Mouse (Mus musculus) limb, embryonic 14.5 days (tissue): Measurements from ENCODE around the gene Rasal2. TPM values are rescaled to one million over a fixed set of nuclear protein-coding genes. Genes with fewer than 3 reads are reported as not detected.
A peak's percentile ranks its signal among the peaks of the same experiment; 100 is the strongest.

Source experiments
- ATAC-seq: fragments of 200-750 bp; cut with Nextera tagmentation; 2 replicates; pipeline ENCODE4 v1.8.0; 2017; ENCODE audit warnings: low read depth, moderate number of reproducible peaks, moderate TSS enrichment; ENCODE audit not compliant: low FRiP score
- DNase-seq: peaks from one replicate; pipeline ENCODE4 v3.0.0-alpha.2; 2015; ENCODE audit warnings: low spot score
- H3K27ac ChIP-seq: fragments of 300-500 bp; sonication (generic); replicated peaks from 2 replicates; pipeline ENCODE4 v1.5.1; 2014; ENCODE audit warnings: low read depth, mild to moderate bottlenecking, low read length, moderate library complexity, mixed read lengths
- H3K27me3 ChIP-seq: fragments of 300-500 bp; sonication (generic); 2 replicates; pipeline ENCODE4 v1.6.1; 2014; ENCODE audit warnings: low read length, mixed read lengths; ENCODE audit not compliant: control insufficient read depth, insufficient read depth
- H3K36me3 ChIP-seq: fragments of 300-500 bp; sonication (generic); 2 replicates; pipeline ENCODE4 v1.6.1; 2014; ENCODE audit warnings: mild to moderate bottlenecking, low read length, moderate library complexity, mixed read lengths; ENCODE audit not compliant: control insufficient read depth, insufficient read depth
- H3K4me1 ChIP-seq: fragments of 300-500 bp; sonication (generic); 2 replicates; pipeline ENCODE4 v1.6.1; 2014; ENCODE audit warnings: antibody characterized with exemption, low read length, mixed read lengths; ENCODE audit not compliant: control insufficient read depth, insufficient read depth
- H3K4me2 ChIP-seq: fragments of 300-500 bp; sonication (generic); replicated peaks from 2 replicates; pipeline ENCODE4 v1.6.1; 2014; ENCODE audit warnings: low read depth, mild to moderate bottlenecking, low read length, moderate library complexity; ENCODE audit not compliant: severe bottlenecking
- H3K4me3 ChIP-seq: fragments of 300-500 bp; sonication (generic); replicated peaks from 2 replicates; pipeline ENCODE4 v1.5.1; 2014; ENCODE audit warnings: low read length
- H3K9ac ChIP-seq: fragments of 300-500 bp; sonication (generic); 2 replicates; pipeline ENCODE4 v1.6.1; 2014; ENCODE audit warnings: mild to moderate bottlenecking, low read depth, low read length, moderate library complexity; ENCODE audit not compliant: severe bottlenecking
- H3K9me3 ChIP-seq: fragments of 300-500 bp; sonication (generic); 2 replicates; pipeline ENCODE4 v1.6.1; 2016; ENCODE audit warnings: low read length; ENCODE audit not compliant: control insufficient read depth
- POLR2A ChIP-seq: fragments of 200-500 bp; IDR thresholded peaks from 2 replicates; pipeline ENCODE4 v1.8.0; 2012; ENCODE audit warnings: inconsistent platforms, mild to moderate bottlenecking, moderate library complexity, borderline replicate concordance; ENCODE audit not compliant: insufficient read depth, insufficient read length; ENCODE audit errors: extremely low read depth
- WGBS: fragments of 180-500 bp; shearing (Covaris S2); extraction: QIAGEN DNeasy Blood & Tissue Kit; methylation state at CpG from one replicate; pipeline ENCODE4 v1.1.7; 2014; 5-methylcytosine and 5-hydroxymethylcytosine counted together
- polyA plus RNA-seq, 2 experiments: library from polyadenylated mRNA; depleted of rRNA in 1 of 2; stranded (reverse) in 1 of 2; unstranded in 1 of 2; fragments of >200 nt; fragmentation: Nextera tagmentation in 1 of 2; extraction: Ambion mirVana in 1 of 2; gene quantifications; 2 replicates each; pipeline versions ENCODE4 v1.2.1 to v1.2.3; 2012 to 2014

Rasal2 gene
- polyA plus RNA-seq, 2 experiments: 5.4 to 10.2 TPM

GRCm38 (mm10) chr1:157298990-157299389, 113.4 kb downstream of the Rasal2 start:
- no peak overlapping the region for H3K9ac ChIP-seq
- no peaks in the 10 kb centered on the region for H3K27me3 ChIP-seq
- DNase-seq (no peak), ATAC-seq (no peak)
- H3K4me1 ChIP-seq: no peaks in the 10 kb centered on the region
- WGBS: 84% methylated on average over 2 of the region's 2 CpGs
- no peaks in the 10 kb centered on the region for H3K36me3 ChIP-seq
- no peak for TF ChIP-seq POLR2A
- no peaks in the 10 kb centered on the region for H3K9me3 ChIP-seq
- H3K27ac ChIP-seq: no peak overlapping the region
- no peak overlapping the region for H3K4me3 ChIP-seq
- no peak overlapping the region for H3K4me2 ChIP-seq

- 69% methylated on average over 1 of the region's 1 CpGs for WGBS
- no peak overlapping the region for H3K27ac ChIP-seq
- ATAC-seq (no peak), DNase-seq (no peak)
- H3K4me3 ChIP-seq: no peak overlapping the region
- H3K4me1 ChIP-seq: no peaks in the 10 kb centered on the region
- no peaks in the 10 kb centered on the region for H3K9me3 ChIP-seq
- no peak overlapping the region for H3K4me2 ChIP-seq
- H3K36me3 ChIP-seq: no peaks in the 10 kb centered on the region
- no peaks in the 10 kb centered on the region for H3K27me3 ChIP-seq
- no peak overlapping the region for H3K9ac ChIP-seq
- TF ChIP-seq POLR2A: no peak
These were observed 115.3 kb downstream of the Rasal2 start for GRCm38 (mm10) chr1:157297137-157297536.

- no peak for ATAC-seq
- no peak overlapping the region for H3K4me3 ChIP-seq
These were observed 116.5 kb downstream of the Rasal2 start for GRCm38 (mm10) chr1:157295868-157296267.

GRCm38 (mm10) chr1:157290173-157290572, 122.2 kb downstream of the Rasal2 start:
- Histone ChIP-seq H3K4me2 (no peak overlapping the region), H3K27me3 (no peaks in the 10 kb centered on the region), H3K9ac (no peak overlapping the region), H3K36me3 (no peaks in the 10 kb centered on the region), H3K9me3 (no peaks in the 10 kb centered on the region), H3K27ac (no peak overlapping the region), H3K4me1 (no peaks in the 10 kb centered on the region), H3K4me3 (no peak overlapping the region)
- no peak for TF ChIP-seq POLR2A
- 79% methylated on average over 2 of the region's 2 CpGs for WGBS
- ATAC-seq (no peak), DNase-seq (no peak)

More at GRCm38 (mm10) chr1:157295868-157296267, 116.5 kb downstream of the Rasal2 start:
- Histone ChIP-seq H3K27ac (no peak overlapping the region), H3K27me3 (no peaks in the 10 kb centered on the region), H3K4me2 (no peak overlapping the region), H3K9ac (no peak overlapping the region), H3K36me3 (no peaks in the 10 kb centered on the region), H3K4me1 (no peaks in the 10 kb centered on the region), H3K9me3 (no peaks in the 10 kb centered on the region)
- WGBS: 85% methylated on average over 3 of the region's 3 CpGs
- no peak for DNase-seq
- TF ChIP-seq POLR2A: no peak

GRCm38 (mm10) chr1:157289251-157289650, 123.1 kb downstream of the Rasal2 start:
- DNase-seq: no peak
- no peaks in the 10 kb centered on the region for H3K36me3 ChIP-seq

GRCm38 (mm10) chr1:157286561-157286960, 125.8 kb downstream of the Rasal2 start:
- Histone ChIP-seq H3K4me2 (no peak overlapping the region), H3K4me1 (no peaks in the 10 kb centered on the region), H3K9ac (no peak overlapping the region), H3K9me3 (no peaks in the 10 kb centered on the region), H3K36me3 (no peaks in the 10 kb centered on the region), H3K27ac (no peak overlapping the region), H3K27me3 (no peaks in the 10 kb centered on the region), H3K4me3 (no peak overlapping the region)
- ATAC-seq (no peak), DNase-seq (peak; percentile 38)
- no peak for TF ChIP-seq POLR2A
- 15% methylated on average over 4 of the region's 4 CpGs for WGBS

More at GRCm38 (mm10) chr1:157289251-157289650, 123.1 kb downstream of the Rasal2 start:
- 82% methylated on average over 2 of the region's 2 CpGs for WGBS
- H3K4me3 ChIP-seq: no peak overlapping the region
- TF ChIP-seq POLR2A: no peak
- no peak overlapping the region for H3K4me2 ChIP-seq
- no peak overlapping the region for H3K9ac ChIP-seq
- ATAC-seq: no peak
- no peaks in the 10 kb centered on the region for H3K27me3 ChIP-seq
- no peaks in the 10 kb centered on the region for H3K4me1 ChIP-seq
- H3K27ac ChIP-seq: no peak overlapping the region
- no peaks in the 10 kb centered on the region for H3K9me3 ChIP-seq
